Mouse (Mus musculus): ENCODE data around the gene Slc25a12. TPM values are rescaled to one million over a fixed set of nuclear protein-coding genes. Genes with fewer than 3 reads are reported as not detected.
A peak's percentile ranks its signal among the peaks of the same experiment; 100 is the strongest.

Slc25a12 gene
- total RNA-seq, 1 experiment from 2014 or later = 40.6 TPM

- ATAC-seq (ENCODE audit: extremely low read depth, insufficient number of reproducible peaks, low FRiP score, poor library complexity, severe bottlenecking) = no peak
These were observed 91.8 kb downstream of the Slc25a12 start for GRCm38 (mm10) chr2:71275734-71276133.

- ATAC-seq (ENCODE audit: extremely low read depth, insufficient number of reproducible peaks, low FRiP score, poor library complexity, severe bottlenecking) = peak; percentile 75
These were observed 93.4 kb downstream of the Slc25a12 start for GRCm38 (mm10) chr2:71273955-71274679.

GRCm38 (mm10) chr2:71270085-71270484, 97.5 kb downstream of the Slc25a12 start:
- no peak for ATAC-seq (ENCODE audit: extremely low read depth, insufficient number of reproducible peaks, low FRiP score, poor library complexity, severe bottlenecking)

GRCm38 (mm10) chr2:71269332-71269731, 98.2 kb downstream of the Slc25a12 start:
- ATAC-seq (ENCODE audit: extremely low read depth, insufficient number of reproducible peaks, low FRiP score, poor library complexity, severe bottlenecking) = no peak

- ATAC-seq (ENCODE audit: extremely low read depth, insufficient number of reproducible peaks, low FRiP score, poor library complexity, severe bottlenecking) = no peak
These were observed 98.9 kb downstream of the Slc25a12 start for GRCm38 (mm10) chr2:71268691-71269090.

GRCm38 (mm10) chr2:71264585-71264984, 103.0 kb downstream of the Slc25a12 start:
- no peak for ATAC-seq (ENCODE audit: extremely low read depth, insufficient number of reproducible peaks, low FRiP score, poor library complexity, severe bottlenecking)

- no peak for ATAC-seq (ENCODE audit: extremely low read depth, insufficient number of reproducible peaks, low FRiP score, poor library complexity, severe bottlenecking)
These were observed 111.0 kb downstream of the Slc25a12 start for GRCm38 (mm10) chr2:71256581-71256980.

GRCm38 (mm10) chr2:71254836-71255235, 112.7 kb downstream of the Slc25a12 start:
- ATAC-seq (ENCODE audit: extremely low read depth, insufficient number of reproducible peaks, low FRiP score, poor library complexity, severe bottlenecking) = no peak

GRCm38 (mm10) chr2:71250841-71251240, 116.7 kb downstream of the Slc25a12 start:
- ATAC-seq (ENCODE audit: extremely low read depth, insufficient number of reproducible peaks, low FRiP score, poor library complexity, severe bottlenecking) = no peak

GRCm38 (mm10) chr2:71248071-71248470, 119.5 kb downstream of the Slc25a12 start:
- ATAC-seq (ENCODE audit: extremely low read depth, insufficient number of reproducible peaks, low FRiP score, poor library complexity, severe bottlenecking) = no peak

- ATAC-seq (ENCODE audit: extremely low read depth, insufficient number of reproducible peaks, low FRiP score, poor library complexity, severe bottlenecking) = no peak
These were observed 121.5 kb downstream of the Slc25a12 start for GRCm38 (mm10) chr2:71246096-71246495.

- ATAC-seq (ENCODE audit: extremely low read depth, insufficient number of reproducible peaks, low FRiP score, poor library complexity, severe bottlenecking) = no peak
These were observed 122.1 kb downstream of the Slc25a12 start for GRCm38 (mm10) chr2:71245416-71245815.

GRCm38 (mm10) chr2:71244807-71245206, 122.7 kb downstream of the Slc25a12 start:
- ATAC-seq (ENCODE audit: extremely low read depth, insufficient number of reproducible peaks, low FRiP score, poor library complexity, severe bottlenecking) = no peak

- no peak for ATAC-seq (ENCODE audit: extremely low read depth, insufficient number of reproducible peaks, low FRiP score, poor library complexity, severe bottlenecking)
These were observed 124.4 kb downstream of the Slc25a12 start for GRCm38 (mm10) chr2:71243058-71243672.

GRCm38 (mm10) chr2:71242180-71242579, 125.4 kb downstream of the Slc25a12 start:
- no peak for ATAC-seq (ENCODE audit: extremely low read depth, insufficient number of reproducible peaks, low FRiP score, poor library complexity, severe bottlenecking)

GRCm38 (mm10) chr2:71241505-71241904, 126.0 kb downstream of the Slc25a12 start:
- ATAC-seq (ENCODE audit: extremely low read depth, insufficient number of reproducible peaks, low FRiP score, poor library complexity, severe bottlenecking) = no peak

GRCm38 (mm10) chr2:71236009-71236408, 131.5 kb downstream of the Slc25a12 start:
- ATAC-seq (ENCODE audit: extremely low read depth, insufficient number of reproducible peaks, low FRiP score, poor library complexity, severe bottlenecking) = no peak

- ATAC-seq (ENCODE audit: extremely low read depth, insufficient number of reproducible peaks, low FRiP score, poor library complexity, severe bottlenecking) = no peak
These were observed 132.1 kb downstream of the Slc25a12 start for GRCm38 (mm10) chr2:71235420-71235819.

GRCm38 (mm10) chr2:71232976-71233375, 134.6 kb downstream of the Slc25a12 start:
- no peak for ATAC-seq (ENCODE audit: extremely low read depth, insufficient number of reproducible peaks, low FRiP score, poor library complexity, severe bottlenecking)

GRCm38 (mm10) chr2:71231951-71232350, 135.6 kb downstream of the Slc25a12 start:
- no peak for ATAC-seq (ENCODE audit: extremely low read depth, insufficient number of reproducible peaks, low FRiP score, poor library complexity, severe bottlenecking)

All from neutrophil, adult 5-6 weeks (primary cell).